Mouse (Mus musculus): Measurements from ENCODE around the gene Ssh2.

Gene Ssh2

DNA sequence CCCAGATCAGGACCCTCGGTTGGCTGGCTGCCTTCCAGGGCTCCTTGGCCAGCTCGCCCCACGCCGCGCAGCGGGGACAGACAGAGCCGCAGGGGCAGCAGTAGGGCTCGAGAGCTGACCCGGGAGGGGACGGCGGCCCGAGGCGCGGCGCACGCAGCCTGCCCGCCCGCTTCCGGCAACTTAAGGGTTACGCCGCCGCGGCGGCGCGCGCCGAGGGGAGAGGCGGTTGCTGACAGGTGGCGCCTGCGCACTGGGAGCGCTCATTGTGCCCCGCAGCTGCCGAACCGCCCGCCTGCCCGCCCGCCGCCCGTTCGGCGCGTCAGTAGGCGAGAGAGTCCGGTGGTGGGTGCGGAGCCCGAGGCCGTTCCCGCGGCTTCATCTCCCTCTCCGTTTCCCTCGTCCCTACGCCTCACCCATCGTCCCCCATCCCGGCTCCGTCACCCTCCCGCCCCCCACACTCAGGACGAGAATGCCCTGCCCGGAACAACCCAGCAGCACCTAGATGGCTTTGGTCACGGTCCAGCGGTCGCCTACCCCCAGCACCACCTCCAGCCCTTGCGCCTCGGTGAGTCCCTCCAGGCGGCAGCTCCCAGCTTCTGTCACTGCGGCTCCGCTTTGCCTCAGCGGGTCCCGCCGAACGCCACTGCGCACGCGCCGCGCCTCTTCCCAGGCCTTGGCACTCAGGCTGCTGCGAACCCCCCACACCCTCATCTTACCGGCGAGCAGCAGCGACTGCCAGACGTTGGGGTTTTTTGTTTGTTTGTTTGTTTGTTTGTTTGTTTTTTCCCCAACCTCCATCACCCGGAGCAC lies at the start of gene Ssh2:
Gene Ssh2 (plus strand): TSS at position 337 of the 810 bp plus-strand sequence.
- DNase-seq (ENCODE audit: low spot score in 2 of 2), result peak; percentile 83 to 91

GRCm38 (mm10) chr11:77173731-77174130 lies 42.4 kb upstream of the Ssh2 start:
- DNase-seq (ENCODE audit: low spot score in 2 of 2), result no peak

- no peak for DNase-seq (ENCODE audit: low spot score in 2 of 2)
These were observed 41.6 kb upstream of the Ssh2 start for GRCm38 (mm10) chr11:77174531-77174930.

GRCm38 (mm10) chr11:77179771-77180170 lies 36.3 kb upstream of the Ssh2 start:
- DNase-seq (ENCODE audit: low spot score in 2 of 2), result no peak

DNA sequence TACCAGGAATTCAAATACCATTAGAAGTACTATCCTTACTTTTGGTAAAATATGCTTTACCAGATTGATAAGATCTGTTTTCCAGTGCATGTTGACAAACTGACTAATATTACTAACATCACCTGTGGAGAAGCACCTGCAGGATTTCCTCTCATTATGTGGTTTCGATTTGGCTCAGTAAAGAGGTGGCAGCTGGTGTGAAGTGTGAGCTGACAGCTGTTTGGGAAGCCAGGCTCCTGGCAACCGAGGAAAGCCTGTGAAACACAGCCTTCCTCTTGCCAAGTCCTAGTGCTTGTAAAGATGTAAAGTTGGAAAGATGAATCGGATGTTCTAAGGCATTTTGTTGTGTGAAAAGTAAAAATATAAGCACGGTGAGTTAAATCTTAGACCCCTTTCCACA lies 35.2 kb upstream of the Ssh2 start:
- DNase-seq (ENCODE audit: low spot score in 2 of 2), result no peak

DNA sequence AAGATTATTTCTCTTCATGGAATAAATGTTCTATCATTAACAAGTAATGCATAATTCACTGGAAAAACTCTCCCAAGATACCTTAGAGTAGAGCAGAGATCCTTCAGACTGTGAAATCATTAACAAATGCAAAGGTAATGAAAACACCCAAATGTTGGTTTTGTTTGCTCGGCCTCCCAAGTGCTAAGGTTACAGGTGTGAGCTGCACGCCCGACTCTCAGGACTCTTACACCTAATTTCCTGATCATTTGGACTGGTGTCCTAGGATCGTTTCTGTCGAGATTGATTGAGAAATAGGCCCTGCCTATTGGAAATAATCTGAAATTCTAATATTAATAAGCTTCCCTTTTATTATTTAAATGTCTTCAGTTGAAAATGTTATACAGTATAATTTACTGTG lies 34.6 kb upstream of the Ssh2 start:
- DNase-seq (ENCODE audit: low spot score in 2 of 2), result no peak

DNA sequence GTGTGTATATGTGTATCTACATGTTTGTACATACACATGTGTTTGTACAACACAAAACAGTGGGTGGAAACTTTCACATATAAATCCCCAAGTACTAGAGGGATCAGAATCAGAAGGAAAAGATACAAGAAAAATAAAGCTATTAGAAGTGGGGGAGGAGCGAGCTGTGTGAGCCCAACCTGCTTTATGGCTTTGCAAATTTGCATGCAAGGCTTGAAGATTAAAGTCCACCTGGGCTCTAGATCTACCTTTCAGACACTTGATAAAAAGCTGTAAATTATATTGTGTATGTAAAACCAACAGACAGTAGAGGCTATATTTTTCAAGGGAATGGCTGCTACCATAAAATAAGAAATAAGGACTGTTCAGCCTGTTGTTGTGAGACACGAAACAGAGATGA lies 34.0 kb upstream of the Ssh2 start:
- no peak for DNase-seq (ENCODE audit: low spot score in 2 of 2)

DNA sequence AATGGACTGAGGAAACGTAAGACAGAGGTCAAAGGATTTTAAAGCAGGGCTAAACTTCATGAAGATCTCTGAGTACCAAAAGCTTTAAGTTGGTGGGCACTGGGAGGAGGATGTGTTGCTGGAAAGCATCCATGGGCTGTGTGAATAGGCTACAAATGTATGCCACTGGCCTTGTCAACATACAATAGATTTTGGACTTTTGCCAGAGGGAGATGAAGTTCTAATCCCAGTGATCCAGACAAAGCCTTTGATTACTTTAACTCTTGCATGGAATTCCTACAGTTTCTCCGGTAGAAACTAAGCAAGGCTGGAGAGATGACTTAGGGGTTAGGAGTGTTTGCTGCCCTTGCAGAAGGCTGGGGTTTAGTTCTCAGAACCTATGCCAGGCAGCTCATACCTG lies 33.5 kb upstream of the Ssh2 start:
- no peak for DNase-seq (ENCODE audit: low spot score in 2 of 2)

DNA sequence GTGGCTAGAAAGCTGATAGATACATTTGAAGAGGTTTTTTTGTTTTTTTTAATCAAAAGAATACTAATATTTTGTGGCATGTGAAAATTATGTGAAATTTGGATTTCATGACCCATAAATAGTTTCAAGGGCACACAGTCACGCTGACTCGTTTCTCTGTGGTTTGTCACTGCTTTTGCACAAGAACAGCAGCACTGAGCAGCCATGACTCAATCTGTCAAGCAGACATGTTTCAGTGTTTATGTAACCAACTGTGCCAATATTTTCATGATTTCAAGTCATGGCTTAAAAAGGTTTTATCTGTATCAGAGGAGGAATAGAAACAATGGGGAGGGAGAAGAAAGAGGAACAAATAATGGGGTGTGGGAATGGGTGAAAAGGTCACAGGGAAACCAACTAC lies 31.2 kb upstream of the Ssh2 start:
- DNase-seq (ENCODE audit: low spot score in 2 of 2), result no peak

GRCm38 (mm10) chr11:77188868-77189267 lies 27.2 kb upstream of the Ssh2 start, which contains the start of gene Efcab5:
Efcab5 (minus strand) TSS chr11:77188968.
- no peak for DNase-seq (ENCODE audit: low spot score in 2 of 2)

DNA sequence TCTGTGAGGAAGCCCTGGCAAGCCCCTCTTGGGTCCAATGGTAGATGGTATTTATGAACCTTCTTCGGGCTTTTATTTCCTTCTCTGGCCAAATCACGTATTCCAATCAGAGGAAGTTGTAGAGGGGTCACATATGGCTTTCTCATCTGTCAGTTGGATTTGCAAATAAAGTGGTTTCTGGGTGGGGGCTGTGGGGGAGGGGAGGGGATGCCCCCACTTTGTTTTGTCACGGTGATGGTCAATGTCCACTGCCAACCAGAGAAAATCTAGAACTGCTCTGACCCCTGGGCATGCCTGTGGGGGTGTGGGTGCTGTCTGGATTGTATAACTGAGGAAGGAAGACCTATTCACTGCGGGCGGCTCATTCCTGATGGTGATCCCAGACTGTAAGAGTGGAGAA lies 22.7 kb upstream of the Ssh2 start:
- DNase-seq (ENCODE audit: low spot score in 2 of 2), result no peak

DNA sequence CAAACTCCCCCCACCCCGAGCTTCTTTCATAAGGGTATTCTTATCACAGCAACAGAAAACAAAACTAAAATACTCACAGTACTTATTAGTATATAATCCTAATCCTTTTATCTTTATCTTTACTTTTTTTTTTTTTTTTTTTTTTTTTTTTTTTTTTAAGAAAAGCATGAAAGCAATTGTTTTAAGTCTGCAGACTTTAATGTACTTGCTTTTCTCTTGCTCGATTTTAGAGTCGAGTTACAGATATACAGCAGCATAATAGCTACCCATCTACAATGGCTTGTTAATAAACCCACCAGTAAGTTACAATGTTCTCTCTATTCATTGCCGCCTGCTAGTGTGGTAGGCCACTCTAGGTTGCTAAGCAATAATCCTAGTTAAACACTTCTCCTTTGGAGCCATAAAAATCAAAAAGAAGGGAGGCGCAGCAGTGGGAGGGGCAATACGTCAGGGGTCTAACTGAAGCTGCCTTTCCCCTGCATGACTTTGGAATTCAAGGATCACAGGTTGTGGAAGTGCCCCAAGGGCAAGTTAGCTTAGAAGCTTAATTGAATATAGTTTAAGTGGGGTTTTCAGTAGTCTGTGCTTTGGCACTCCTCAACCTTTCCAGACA lies 22.0 kb upstream of the Ssh2 start:
- DNase-seq (ENCODE audit: low spot score in 2 of 2), result no peak

GRCm38 (mm10) chr11:77194762-77195161 lies 21.3 kb upstream of the Ssh2 start:
- no peak for DNase-seq (ENCODE audit: low spot score in 2 of 2)

- no peak for DNase-seq (ENCODE audit: low spot score in 2 of 2)
These were observed 20.6 kb upstream of the Ssh2 start for GRCm38 (mm10) chr11:77195360-77196109.

DNA sequence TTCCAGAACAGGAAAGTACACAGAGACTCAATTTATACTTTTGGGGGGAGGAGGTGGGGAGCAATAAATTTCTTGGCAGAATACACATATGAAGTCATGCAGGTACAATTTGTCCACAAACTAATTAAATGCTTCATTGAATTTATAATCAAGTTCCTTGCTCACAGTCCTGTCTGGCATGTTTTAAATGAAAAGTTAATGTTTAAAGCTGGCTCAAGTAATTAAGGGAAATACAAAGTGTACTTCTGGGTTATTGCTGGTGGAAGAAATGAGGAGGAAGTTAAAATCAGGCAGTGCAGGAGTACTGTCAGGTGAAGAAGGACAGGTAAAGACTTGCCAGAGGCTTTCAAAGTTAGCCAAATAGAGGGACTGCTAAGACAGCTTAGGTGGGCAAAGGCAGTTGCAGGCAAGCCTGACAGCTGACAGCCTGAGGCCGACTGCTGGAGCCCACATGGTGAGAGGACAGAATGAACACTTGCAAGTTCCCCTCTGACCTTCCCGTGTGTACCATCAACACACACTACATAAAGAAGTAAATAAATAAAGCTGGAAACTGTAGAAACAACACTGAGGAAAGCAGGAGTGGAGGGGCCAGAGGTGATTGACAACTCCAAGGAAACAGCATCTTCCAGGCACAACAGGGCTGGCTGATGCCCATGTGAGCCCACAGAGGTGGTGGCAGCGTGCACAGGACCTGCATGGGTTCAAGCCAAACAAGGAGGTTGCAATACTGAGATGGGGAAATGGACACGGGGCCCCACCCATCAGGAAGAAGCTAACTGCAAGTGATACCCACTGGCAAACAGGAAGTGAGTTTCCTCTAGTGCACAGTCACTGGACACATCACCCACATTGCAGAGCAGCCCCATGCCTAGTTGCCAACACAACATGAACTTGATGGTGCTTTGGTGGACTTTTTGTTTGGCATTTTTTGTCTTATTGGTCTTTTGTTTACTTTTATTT lies 19.6 kb upstream of the Ssh2 start:
- DNase-seq (ENCODE audit: low spot score in 2 of 2), result peak; percentile 13 to 52

DNA sequence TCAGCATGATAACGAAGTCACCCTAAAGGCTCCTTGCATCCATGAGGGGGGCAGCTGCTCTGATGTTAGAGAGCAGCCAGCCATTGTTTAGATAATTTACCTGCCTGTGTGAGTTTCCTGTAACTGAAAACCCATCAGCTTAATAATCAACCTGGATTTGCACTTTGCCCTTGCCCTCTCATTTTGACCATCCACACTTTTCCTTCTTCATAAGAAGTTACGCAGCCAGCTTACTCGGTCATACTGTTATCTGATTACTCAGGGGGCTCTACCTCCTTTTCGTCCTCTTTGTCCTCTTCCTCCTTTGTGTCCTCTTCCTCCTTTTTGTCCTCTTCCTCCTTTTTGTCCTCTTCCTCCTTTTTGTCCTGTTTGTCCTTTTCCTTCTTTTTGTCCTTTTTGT lies 16.5 kb upstream of the Ssh2 start:
- DNase-seq (ENCODE audit: low spot score in 2 of 2), result no peak

- DNase-seq (ENCODE audit: low spot score in 2 of 2), result no peak
These were observed 15.4 kb upstream of the Ssh2 start for GRCm38 (mm10) chr11:77200703-77201102.

GRCm38 (mm10) chr11:77214142-77214692 lies 1.9 kb upstream of the Ssh2 start:
- DNase-seq (ENCODE audit: low spot score in 2 of 2), result no peak

DNA sequence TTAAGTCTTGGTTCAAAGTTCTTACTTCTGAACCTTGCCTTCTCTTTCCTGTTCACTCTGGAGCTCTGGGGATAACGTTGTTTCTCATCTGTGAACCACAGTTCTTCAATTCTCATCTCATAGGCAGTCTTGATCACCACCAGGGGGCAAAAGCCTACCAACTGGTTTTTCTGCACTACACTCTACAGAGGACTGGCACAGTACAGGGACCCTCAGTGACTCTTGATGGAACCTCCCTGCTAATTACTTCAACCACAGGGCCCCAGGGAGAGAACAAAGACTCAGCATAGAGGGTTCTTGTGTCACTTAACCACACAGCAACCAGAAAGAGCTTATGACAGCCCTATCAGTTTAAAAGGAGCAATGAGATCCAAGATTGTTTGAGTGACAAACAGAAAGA lies 1.3 kb upstream of the Ssh2 start:
- DNase-seq (ENCODE audit: low spot score in 2 of 2), result peak; percentile 45 to 72

DNA sequence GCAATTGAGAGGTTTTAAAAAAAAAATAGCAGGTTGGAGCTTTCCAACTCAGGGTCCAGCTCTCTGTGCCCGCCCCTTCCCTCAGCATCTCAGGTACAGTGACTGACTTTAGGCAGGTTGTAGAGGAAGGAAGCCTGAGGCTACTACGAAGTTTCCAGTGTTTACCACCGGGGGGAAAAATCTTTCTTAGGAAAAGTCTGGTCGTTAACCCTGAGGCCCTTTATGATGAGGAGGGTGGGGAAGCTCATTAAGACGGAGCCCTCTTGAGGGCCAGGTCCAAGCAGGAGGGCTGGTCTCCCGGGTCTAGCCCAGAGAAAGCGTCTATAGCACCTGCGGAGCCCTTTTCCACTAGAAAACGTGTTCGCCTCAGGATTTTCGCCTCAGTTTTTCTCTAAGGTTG lies 604 bp upstream of the Ssh2 start:
- no peak for DNase-seq (ENCODE audit: low spot score in 2 of 2)

- no peak for DNase-seq (ENCODE audit: low spot score in 2 of 2)
These were observed 659 bp downstream of the Ssh2 start for GRCm38 (mm10) chr11:77216761-77217130.
